Mouse (Mus musculus): Measurements from ENCODE around the gene Tmf1.

The Tmf1 gene

GRCm38 (mm10) chr6:97112177-97112576, 66.7 kb downstream of the Tmf1 start:
- no peak for DNase-seq (ENCODE audit: low read depth in 2 of 2, low spot score in 2 of 2)

GRCm38 (mm10) chr6:97106777-97107176, 72.1 kb downstream of the Tmf1 start:
- DNase-seq (ENCODE audit: low read depth in 2 of 2, low spot score in 2 of 2): peak in 1 of 2 experiments; percentile 6

GRCm38 (mm10) chr6:97106106-97106505, 72.8 kb downstream of the Tmf1 start:
- no peak for DNase-seq (ENCODE audit: low read depth in 2 of 2, low spot score in 2 of 2)

GRCm38 (mm10) chr6:97104264-97104852, 74.6 kb downstream of the Tmf1 start:
- DNase-seq (ENCODE audit: low read depth in 2 of 2, low spot score in 2 of 2): no peak
